In the genomic region with DNA sequence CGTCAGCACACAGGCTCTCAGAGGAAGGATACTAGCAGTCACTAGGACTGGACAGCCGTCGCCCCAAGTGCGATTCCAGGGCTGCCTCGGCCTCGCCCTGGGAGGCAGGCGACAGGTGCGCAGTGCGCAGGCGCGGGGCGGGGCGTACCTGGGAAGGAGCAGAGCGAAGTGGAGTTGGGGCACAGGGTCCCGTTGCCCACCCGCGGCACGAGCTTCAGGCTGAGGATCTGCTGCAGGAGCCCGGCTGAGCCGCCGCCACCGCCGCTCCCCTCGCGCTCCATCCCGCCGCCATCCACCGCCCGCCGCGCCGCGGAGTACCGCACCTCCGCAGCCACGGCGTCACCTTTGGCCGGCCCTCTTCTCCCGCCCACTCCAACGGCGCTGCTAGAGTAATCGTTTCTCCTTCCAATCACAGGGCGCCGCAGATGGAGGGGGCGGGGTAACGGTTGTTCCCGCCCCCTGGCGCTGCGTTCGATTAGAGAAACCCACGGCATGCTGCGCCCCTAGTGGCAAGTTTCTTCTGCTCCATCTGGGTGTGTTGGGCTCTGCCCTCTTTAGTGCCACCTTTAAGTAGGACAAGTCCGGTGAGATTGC, we compare ENCODE assay signal across 1 mouse cellular context.
TF ChIP-seq lines count a peak whose summit lies in the region.

A gene (minus strand): TSS at position 396 of the 594 bp plus-strand sequence.

TF ChIP-seq in myocyte, 11 proteins besides CTCF, POLR2A, EP300 and RAD21 (continued from another document):
- peak in 2 of 3 experiments; percentile 52 to 73 for TF ChIP-seq MYOG (IDR thresholded peaks at IDR 0.05; ENCODE audit: control insufficient read depth in 1 of 3, insufficient read depth in 1 of 3, insufficient read length in 2 of 3, low read depth in 2 of 3)
- no peak for TF ChIP-seq REST (IDR thresholded peaks at IDR 0.05; ENCODE audit: insufficient read depth, insufficient read length)
- no peak for TF ChIP-seq CEBPB (IDR thresholded peaks at IDR 0.05; ENCODE audit: insufficient read depth, poor library complexity, severe bottlenecking)
- TF ChIP-seq MAX (IDR thresholded peaks at IDR 0.05; ENCODE audit: low read depth) = no peak
